Mouse (Mus musculus): ENCODE results near the gene Gm9639.
"Not testable (repeated sequence)": the region's sequence is repeated elsewhere in the genome, so short reads cannot be mapped to it uniquely, and the experiment has no call there.

The Gm9639 gene

DNA sequence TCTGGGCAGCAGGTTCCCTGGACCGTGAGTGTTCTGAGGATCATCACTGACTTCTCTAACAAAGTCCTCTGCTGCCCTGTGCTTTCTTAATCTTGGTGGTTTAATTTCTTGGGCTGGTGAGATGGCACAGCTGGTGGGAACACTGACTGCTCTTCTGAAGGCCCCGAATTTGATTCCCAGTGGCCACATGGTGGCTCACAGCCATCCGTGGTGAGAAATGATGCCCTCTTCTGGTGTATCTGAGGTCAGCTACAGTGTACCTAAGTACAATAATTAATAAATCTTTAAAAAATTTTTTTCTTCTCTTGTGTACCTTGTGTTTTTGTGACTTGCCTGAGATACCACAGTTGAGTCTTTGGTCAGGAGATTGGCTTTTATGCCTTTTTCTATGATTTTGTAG, 42.6 kb downstream of the Gm9639 start:
- DNase-seq (ENCODE audit: low spot score): not testable (repeated sequence)

DNA sequence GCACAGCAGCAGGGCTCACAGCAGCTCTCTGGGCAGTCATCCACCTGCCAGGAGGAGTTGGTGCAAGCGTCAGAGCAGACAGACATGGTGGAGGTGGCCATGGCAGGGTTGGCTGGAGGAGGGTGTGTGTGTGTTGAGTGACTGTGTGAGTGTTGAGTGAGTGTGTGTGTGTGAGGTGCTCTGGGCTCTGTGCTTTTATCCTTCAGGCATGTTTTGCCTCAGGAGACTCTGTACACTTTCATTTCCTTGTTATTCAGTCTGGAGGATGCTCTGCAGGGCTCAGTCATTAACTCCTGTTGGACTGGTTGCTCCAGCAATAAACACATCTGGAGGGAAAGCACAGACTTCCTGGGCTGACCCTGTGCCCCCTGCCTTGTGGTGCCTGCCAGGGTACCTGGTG, 43.6 kb downstream of the Gm9639 start, which contains the start of gene Gm9736:
TSS of gene Gm9736 (minus strand) at position 101 of the 400 bp plus-strand sequence.
- DNase-seq (ENCODE audit: low spot score): not testable (repeated sequence)

DNA sequence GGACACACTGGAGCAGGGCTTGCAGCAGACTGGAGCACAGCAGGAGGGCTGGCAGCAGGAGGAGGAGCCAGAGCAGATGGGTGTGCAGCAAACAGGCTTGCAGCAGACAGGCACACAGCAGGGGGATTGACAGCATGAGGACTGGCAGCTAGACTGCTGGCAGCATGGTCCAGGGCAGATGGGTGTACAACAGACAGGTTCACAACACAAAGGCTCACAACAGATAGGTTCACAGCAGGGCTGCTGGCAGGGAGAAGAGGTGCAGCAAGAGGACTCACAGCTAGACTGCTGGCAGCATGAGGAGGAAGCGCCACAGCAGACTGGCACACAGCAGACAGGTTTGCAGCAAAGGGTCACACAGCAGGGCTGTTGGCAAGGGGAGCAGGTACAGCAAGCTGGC, 44.2 kb downstream of the Gm9639 start:
- DNase-seq (ENCODE audit: low spot score): not testable (repeated sequence)
